Mouse (Mus musculus) A20 (cell line): ENCODE measurements at regions not wholly inside any gene's neighbourhood (a gene's known extent, or its start where the extent isn't known, plus 50 kb on each side); places are given as distances from the start of the nearest gene placed in this dataset.
"Not testable (repeated sequence)": the region's sequence is repeated elsewhere in the genome, so short reads cannot be mapped to it uniquely, and the experiment has no call there.

Source experiments
- DNase-seq: peaks from one replicate; pipeline ENCODE4 v3.0.0-alpha.2; 2011; ENCODE audit warnings: low read depth, low spot score

DNA sequence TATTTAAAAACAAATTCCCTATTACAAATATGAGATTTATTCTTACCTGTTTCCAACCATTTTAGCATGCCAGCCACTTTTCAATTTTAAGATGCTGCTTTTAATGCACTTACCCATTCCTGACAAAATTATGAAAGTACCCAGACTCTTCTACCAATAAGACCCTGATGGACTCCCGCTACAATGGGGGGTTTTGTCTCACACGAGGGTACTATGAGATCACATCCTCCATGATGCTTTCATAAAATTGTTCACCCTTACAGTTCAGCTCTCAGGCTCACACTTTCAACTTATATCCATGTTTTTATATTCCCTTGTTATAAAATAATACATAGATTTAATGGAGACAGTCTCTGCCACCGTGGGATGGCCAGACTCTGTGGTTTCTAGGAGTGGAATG, 68.1 kb upstream of the Adamts18 start:
- DNase-seq: no peak

DNA sequence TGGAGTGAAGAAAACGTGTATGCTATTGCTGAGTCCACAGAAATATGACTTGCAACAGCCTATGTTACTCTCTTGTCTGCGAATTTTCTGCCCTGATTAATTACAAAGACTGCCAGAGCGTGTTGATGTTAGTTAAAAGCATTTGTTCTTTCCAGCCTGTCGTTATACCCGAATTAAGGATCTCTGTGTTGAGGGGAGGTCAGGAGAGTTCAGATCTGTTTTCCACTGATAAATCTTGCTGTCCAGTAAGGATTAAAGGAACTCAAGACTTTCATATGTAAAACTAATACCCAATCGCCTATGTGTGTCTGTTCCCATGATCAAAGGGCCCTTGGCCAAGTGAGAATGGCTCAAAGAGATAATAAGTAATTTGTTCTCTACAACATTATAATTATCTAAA, 68.7 kb upstream of the Adamts18 start:
- DNase-seq: no peak

DNA sequence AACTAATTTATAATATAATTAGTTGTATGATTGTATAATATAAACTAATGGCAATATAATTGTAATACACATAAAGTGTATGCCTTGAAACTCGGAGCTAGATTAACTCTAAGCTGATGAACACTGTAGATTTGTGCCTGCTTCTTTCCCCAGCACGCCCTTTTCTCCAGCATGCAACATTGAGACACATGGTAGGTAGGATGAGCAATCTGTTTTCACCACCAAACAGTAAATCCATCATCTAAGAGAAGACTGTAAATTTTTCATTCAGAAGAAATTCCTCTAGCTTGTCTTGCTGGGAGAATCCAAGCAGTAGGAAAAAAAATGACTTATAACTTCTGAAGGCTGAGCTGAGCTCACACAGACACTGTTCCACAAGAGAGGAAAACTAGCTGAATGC, 71.8 kb upstream of the Adamts18 start:
- DNase-seq: no peak

- DNase-seq: no peak
These were observed 74.8 kb upstream of the Adamts18 start for GRCm38 (mm10) chr8:113923381-113923780.

GRCm38 (mm10) chr8:113953721-113954120, 105.2 kb upstream of the Adamts18 start:
- no peak for DNase-seq

DNA sequence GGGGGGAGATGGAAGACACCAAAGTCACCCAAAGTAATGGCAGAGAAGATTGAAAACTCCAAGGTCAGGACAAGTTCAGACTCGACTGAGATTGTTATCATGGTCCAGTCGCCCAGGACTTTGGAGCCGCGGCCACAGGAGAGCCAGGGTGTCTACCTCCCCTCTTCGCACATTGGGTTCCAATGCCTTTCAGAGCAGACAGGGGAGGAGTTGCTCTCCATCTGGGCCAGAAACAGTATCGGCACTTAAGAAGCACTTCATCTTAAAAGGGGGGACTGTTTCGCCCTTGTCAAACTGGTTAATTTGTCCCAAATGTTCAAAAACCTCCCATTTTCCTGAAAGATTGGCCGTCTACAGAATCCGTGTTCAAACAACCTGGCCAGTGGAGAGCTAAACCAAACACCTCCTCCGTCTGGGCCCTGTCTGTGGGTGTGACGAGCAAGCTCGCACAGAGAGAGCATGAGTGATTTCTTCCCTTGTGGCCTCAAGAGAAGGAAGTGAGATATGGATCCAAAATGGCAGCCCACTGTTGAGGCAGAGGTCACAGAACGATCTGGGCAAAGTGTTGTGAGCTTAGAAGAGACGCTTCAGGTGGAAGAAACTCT, 108.0 kb upstream of the Adamts18 start:
- no peak for DNase-seq

- DNase-seq: no peak
These were observed 109.3 kb upstream of the Adamts18 start for GRCm38 (mm10) chr8:113957821-113958220.

- no peak for DNase-seq
These were observed 127.3 kb upstream of the Adamts18 start for GRCm38 (mm10) chr8:113975810-113976209.

DNA sequence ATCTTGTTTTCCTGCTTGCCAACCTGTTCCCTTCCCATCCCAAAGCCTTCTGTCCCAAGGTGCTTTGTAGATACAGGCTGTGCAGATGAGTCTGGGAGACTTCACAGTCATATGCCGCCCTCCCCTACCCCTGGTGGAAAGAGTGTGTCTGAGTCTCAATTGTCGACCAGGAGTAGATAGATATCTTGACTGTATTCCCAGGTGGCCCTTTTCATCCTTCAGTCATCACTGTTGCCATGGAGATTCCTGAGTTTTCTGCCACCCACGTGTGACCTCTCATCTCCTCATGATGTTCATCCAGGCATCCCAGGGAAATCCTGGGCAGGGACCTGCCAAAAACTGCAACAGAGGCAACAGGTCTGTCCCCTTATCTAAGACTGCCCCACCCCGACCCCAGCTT, 128.1 kb upstream of the Adamts18 start:
- no peak for DNase-seq

DNA sequence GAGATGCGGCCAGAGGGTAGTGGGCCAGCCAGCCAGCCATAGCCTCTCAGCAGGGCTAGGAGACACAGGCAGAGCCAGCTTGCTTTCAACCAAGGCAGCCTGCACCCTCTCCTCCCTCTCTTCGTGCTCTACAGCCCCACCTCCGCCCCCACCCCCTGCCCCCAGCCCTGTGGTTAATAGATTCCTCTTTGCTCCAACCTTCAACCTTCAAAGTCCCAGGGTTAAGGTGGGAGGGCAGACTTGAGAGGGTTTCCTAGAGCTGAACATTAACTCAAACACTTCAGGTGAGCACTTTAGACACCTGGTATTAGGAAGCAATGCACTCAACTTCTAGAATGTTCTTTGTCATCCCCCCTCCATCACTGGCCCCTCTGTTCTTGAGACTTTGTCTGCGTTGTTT, 128.5 kb upstream of the Adamts18 start:
- no peak for DNase-seq

DNA sequence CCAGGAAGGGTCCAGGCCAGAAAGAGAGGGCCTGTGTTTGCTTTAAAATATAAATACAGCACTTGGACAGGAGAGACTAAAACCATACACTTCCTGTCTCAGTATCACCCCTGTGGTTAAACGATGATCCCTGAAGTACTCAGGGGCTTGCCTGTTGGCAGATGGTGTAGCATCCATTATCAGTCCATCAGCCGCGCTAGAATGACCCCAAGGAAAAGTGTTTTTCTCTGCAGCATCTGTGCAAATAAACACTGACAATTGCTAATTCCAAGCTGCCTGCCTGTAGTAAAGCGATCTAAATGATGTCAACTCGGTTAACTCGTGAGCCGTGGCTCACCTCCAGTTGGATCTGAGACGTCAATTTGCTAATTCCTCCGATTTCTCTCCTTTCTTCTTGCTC, 130.4 kb upstream of the Adamts18 start:
- no peak for DNase-seq

DNA sequence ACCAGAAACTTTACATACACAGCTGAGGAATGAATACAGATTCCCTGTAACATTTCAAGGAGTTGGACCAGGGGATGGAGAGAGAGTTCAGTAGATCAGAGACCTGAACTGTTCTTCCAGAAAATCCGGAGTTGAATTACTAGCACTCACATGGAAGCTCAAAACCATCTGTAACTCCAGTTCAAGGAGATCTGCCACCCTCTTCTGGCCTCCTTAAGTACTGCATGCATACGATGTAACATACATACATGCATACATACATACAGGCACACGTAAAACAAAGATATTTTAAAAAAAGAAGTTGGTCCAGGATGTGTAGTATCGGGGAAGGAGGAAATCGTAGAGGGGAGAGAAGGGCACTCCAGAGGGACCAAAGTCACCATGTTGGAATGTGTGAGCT, 131.3 kb upstream of the Adamts18 start:
- no peak for DNase-seq

DNA sequence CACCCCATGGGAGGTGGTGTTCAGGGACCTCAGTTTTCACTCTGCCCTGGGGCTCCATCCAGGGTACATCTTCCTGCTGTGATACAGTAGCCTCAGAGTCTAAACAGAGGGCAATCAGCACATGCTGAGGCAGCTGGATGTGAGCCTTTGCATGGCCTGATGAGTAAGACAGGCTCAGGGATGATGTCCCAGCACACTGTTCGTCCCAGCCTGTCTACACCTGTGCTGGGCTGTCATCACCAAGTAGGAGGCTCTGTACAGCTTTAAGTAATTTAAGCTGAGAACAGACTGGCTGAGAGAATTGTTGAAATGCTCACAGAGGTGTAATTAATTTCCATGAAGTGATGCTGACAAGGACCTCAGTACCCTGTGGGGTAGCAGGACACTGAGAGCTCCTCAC, 132.8 kb upstream of the Adamts18 start:
- DNase-seq: no peak

GRCm38 (mm10) chr8:113984845-113985244, 136.3 kb upstream of the Adamts18 start:
- no peak for DNase-seq

DNA sequence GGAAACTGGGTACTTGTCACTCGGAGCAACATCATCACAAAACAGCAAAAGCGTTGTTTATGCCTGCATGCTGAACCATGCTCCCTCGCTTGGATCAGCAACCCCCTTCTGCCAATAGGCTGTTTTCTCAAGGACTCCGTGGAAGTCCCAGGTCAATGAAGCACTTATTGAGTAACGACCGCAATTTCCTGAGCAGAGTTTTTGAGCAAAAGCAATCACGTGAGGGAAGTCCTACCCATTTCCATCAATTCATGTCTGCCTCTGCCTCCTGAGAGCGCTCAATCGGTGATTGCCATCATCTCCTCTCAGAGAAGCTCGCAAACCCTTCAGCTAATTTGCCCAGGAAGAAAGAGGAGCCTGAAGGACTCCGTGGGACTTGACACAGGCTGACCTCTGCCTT, 136.9 kb upstream of the Adamts18 start:
- DNase-seq: no peak

GRCm38 (mm10) chr8:113985948-113986347, 137.4 kb upstream of the Adamts18 start:
- DNase-seq: no peak

- DNase-seq: no peak
These were observed 142.2 kb upstream of the Adamts18 start for GRCm38 (mm10) chr8:113990718-113991117.

DNA sequence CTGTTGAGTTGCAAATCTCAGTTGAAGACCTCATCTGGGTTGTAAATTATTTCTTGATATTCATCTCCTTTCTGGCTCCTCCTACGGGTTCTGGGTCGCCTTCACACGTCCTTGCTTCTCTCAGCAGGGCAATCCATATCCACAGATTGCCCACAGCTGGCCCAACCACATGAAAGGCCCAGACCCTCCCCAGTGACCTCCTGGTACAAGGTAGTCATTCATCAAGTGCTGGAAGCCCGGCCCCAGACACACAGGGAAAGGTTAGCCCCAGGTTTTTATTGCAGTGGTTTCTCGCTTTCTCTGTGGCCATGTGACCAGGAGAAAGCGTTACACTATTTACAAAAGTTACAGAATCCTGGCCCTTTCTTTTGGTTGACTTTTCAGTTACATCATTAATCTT, 134.5 kb upstream of the Nudt7 start:
- no peak for DNase-seq

DNA sequence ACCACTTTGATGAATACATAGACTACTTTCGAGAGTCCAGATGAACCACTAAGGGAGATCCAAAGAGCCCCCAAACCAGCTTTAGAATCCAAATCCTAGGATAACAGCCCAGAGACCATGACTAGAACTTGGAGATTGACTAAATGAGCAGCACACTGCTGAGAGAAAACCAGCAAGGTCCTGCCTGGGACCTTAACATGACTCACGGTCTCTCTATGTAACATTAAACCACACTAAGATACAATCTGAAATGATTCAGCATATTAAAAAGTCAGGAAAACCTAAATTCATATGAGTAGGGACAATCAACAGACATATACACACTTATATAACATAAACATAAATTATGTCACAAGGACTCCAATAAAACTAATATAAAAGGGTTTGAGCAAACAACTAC, 131.7 kb upstream of the Nudt7 start:
- no peak for DNase-seq

DNA sequence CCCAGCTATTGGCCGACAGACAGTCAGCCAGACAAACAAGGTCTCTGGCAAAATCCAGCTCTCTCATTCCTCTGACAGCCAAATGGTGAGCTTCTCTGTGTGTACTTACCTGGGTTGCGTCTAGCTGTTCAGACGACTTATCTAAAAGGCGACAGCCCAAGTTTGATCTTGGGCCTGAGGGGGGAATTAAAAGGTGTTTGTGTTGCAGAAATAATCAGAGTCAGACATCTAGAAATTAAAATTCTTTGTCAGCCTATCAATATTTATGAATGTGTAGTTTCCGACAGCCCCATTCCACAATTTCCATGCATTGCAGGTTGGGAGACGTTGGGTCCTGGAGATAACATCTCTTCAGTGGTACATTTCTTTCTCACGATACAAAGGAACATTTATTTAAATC, 128.9 kb upstream of the Nudt7 start:
- no peak for DNase-seq

- no peak for DNase-seq
These were observed 126.8 kb upstream of the Nudt7 start for GRCm38 (mm10) chr8:114006587-114006986.

GRCm38 (mm10) chr8:114007103-114007502, 126.3 kb upstream of the Nudt7 start:
- DNase-seq: no peak

GRCm38 (mm10) chr8:114018364-114018763, 115.0 kb upstream of the Nudt7 start:
- DNase-seq: no peak

DNA sequence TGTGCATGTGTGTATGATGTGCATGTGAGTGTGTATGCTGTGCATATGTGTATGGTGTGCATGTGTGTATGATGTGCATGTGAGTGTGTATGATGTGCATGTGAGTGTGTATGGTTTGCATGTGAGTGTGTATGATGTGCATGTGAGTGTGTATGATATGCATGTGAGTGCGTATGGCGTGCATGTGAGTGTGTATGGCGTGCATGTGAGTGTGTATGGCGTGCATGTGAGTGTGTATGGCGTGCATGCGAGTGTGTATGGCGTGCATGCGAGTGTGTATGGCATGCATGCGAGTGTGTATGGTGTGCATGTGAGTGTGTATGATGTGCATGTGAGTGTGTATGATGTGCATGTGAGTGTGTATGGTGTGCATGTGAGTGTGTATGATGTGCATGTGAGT, 103.2 kb upstream of the Nudt7 start:
- DNase-seq: not testable (repeated sequence)
